ENCODE assay signal across 10 mouse cellular contexts in genomic region chr2:73428803-73429468, GRCm38 (mm10). TPM values are rescaled to one million over a fixed set of nuclear protein-coding genes. Genes with fewer than 3 reads are reported as not detected.
DNase-seq lines count a peak whose midpoint lies in the region; ATAC-seq and TF ChIP-seq lines count a peak whose summit lies in the region.
"Had no signal": no experiment of that assay in that cellular context is flagged by ENCODE, and none has a peak within 500 bp of the region (broad histone marks: within the 10 kb centered on the region; RNA-seq: fewer than 3 reads in every experiment).

No protein-coding gene starts in this region.

- H3K36me3 ChIP-seq in forebrain, postnatal 0 days (ENCODE audit: insufficient read depth), result no peaks in the 10 kb centered on the region
- H3K36me3 ChIP-seq in forebrain, embryonic 11.5 days (ENCODE audit: control insufficient read depth, insufficient read depth, low read length), result no peaks in the 10 kb centered on the region
- peaks cover 3% of the 10 kb centered on the region; the same call in 1 of the 2 replicates for H3K36me3 ChIP-seq in limb, embryonic 11.5 days (ENCODE audit: control insufficient read depth, insufficient read depth, low read length)
- H3K36me3 ChIP-seq in kidney, adult 2 months (ENCODE audit: control insufficient read depth, insufficient read depth, low read length), result no peaks in the 10 kb centered on the region

- no peak overlapping the region; the same call in 1 of the 2 replicates for H3K27ac ChIP-seq in forebrain, postnatal 0 days (ENCODE audit: low read depth, low read length)
- H3K27ac ChIP-seq in forebrain, embryonic 11.5 days (ENCODE audit: low read depth, low read length), result no peak overlapping the region
- no peak overlapping the region for H3K27ac ChIP-seq in limb, embryonic 11.5 days (replicated peaks; ENCODE audit: low read depth, low read length)
- H3K27ac ChIP-seq in kidney, adult 2 months (ENCODE audit: insufficient read depth, low read depth, low read length), result no peak overlapping the region
- H3K27ac ChIP-seq: heart, embryonic 13.5 days had no signal

- ATAC-seq in forebrain, postnatal 0 days, result peak; percentile 76
- no peak for ATAC-seq in forebrain, embryonic 11.5 days (replicated peaks; ENCODE audit: low FRiP score)
- ATAC-seq in CD4-positive, CD25-positive, alpha-beta regulatory T cell, adult 4 months, result peak; percentile 69
- no peak; the same call in 1 of the 2 replicates for ATAC-seq in limb, embryonic 11.5 days (ENCODE audit: insufficient number of reproducible peaks, low FRiP score, low TSS enrichment, low read depth)

- no peaks in the 10 kb centered on the region for H3K9me3 ChIP-seq in forebrain, postnatal 0 days (ENCODE audit: low read length)
- no peaks in the 10 kb centered on the region for H3K9me3 ChIP-seq in forebrain, embryonic 11.5 days (ENCODE audit: control insufficient read depth, low read length)
- H3K9me3 ChIP-seq in limb, embryonic 11.5 days (ENCODE audit: control insufficient read depth, low read length), result no peaks in the 10 kb centered on the region
- H3K9me3 ChIP-seq: heart, embryonic 13.5 days had no signal

- TF ChIP-seq POLR2A in kidney, adult 2 months (IDR thresholded peaks at IDR 0.05; ENCODE audit: low read depth, low read length), result no peak
- TF ChIP-seq POLR2A in lung, adult 2 months (IDR thresholded peaks at IDR 0.05; ENCODE audit: borderline replicate concordance, extremely low read depth, low read depth, low read length), result no peak

- 68% methylated on average over 21 of the region's 21 CpGs for WGBS in forebrain, postnatal 0 days
- WGBS in forebrain, embryonic 11.5 days, result 78% methylated on average over 21 of the region's 21 CpGs
- WGBS in limb, embryonic 11.5 days, result 52% methylated on average over 21 of the region's 21 CpGs
- WGBS in kidney, adult 2 months, result 66% methylated on average over 21 of the region's 21 CpGs
- 59% methylated on average over 21 of the region's 21 CpGs for WGBS in lung, adult 2 months

- no peak overlapping the region for H3K4me2 ChIP-seq in forebrain, postnatal 0 days (ENCODE audit: low read depth)
- no peak overlapping the region for H3K4me2 ChIP-seq in forebrain, embryonic 11.5 days (ENCODE audit: low read depth, low read length, severe bottlenecking)
- H3K4me2 ChIP-seq in limb, embryonic 11.5 days (ENCODE audit: low read depth, severe bottlenecking), result no peak overlapping the region; the same call in 1 of the 2 replicates
- H3K4me2 ChIP-seq: heart, embryonic 13.5 days had no signal

- peak; percentile 41 for DNase-seq in forebrain, postnatal 0 days
- no peak for DNase-seq in forebrain, embryonic 11.5 days (ENCODE audit: low spot score)
- peak; percentile 16 for DNase-seq in fat pad, adult 2 months (ENCODE audit: extremely low read depth, low read depth, low spot score)
- peak; percentile 33 for DNase-seq in limb, embryonic 11.5 days (ENCODE audit: low spot score)
- no peak for DNase-seq in cerebellum, adult 9-10 months
- no peak for DNase-seq in kidney, adult 2 months
- DNase-seq in lung, adult 2 months, result no peak

- no peak overlapping the region for H3K9ac ChIP-seq in forebrain, postnatal 0 days
- no peak overlapping the region for H3K9ac ChIP-seq in forebrain, embryonic 11.5 days (ENCODE audit: low read length)
- H3K9ac ChIP-seq in limb, embryonic 11.5 days (ENCODE audit: low read length), result no peak overlapping the region
- H3K9ac ChIP-seq: heart, embryonic 13.5 days had no signal

- no peak for TF ChIP-seq CTCF in forebrain, postnatal 0 days (IDR thresholded peaks at IDR 0.05; ENCODE audit: low read depth)
- no peak for TF ChIP-seq CTCF in kidney, adult 2 months (conservative IDR thresholded peaks at IDR 0.05; ENCODE audit: insufficient read depth, insufficient read length, low read depth, low read length)
- no peak for TF ChIP-seq CTCF in lung, adult 2 months (IDR thresholded peaks at IDR 0.05; ENCODE audit: insufficient read depth, low read length)

- H3K4me1 ChIP-seq in forebrain, postnatal 0 days (ENCODE audit: insufficient read depth), result no peaks in the 10 kb centered on the region
- H3K4me1 ChIP-seq in forebrain, embryonic 11.5 days (replicated peaks; ENCODE audit: control insufficient read depth, insufficient read depth, low read length), result no peaks in the 10 kb centered on the region; the same call in 1 of the 2 replicates
- no peaks in the 10 kb centered on the region for H3K4me1 ChIP-seq in limb, embryonic 11.5 days (ENCODE audit: control insufficient read depth, insufficient read depth, low read length)
- H3K4me1 ChIP-seq in kidney, adult 2 months (ENCODE audit: control insufficient read depth, insufficient read depth, low read length), result no peaks in the 10 kb centered on the region
- no peaks in the 10 kb centered on the region; the same call in 1 of the 2 replicates for H3K4me1 ChIP-seq in lung, adult 2 months (ENCODE audit: control insufficient read depth, insufficient read depth, low read length)
- H3K4me1 ChIP-seq: heart, embryonic 13.5 days had no signal

- no peaks in the 10 kb centered on the region for H3K27me3 ChIP-seq in forebrain, postnatal 0 days (ENCODE audit: insufficient read depth, low read length)
- no peaks in the 10 kb centered on the region for H3K27me3 ChIP-seq in forebrain, embryonic 11.5 days (ENCODE audit: control insufficient read depth, insufficient read depth, low read length)
- H3K27me3 ChIP-seq in limb, embryonic 11.5 days (ENCODE audit: control insufficient read depth, insufficient read depth, low read length), result no peaks in the 10 kb centered on the region
- H3K27me3 ChIP-seq in kidney, adult 2 months (replicated peaks; ENCODE audit: control insufficient read depth, insufficient read depth, low read length), result no peaks in the 10 kb centered on the region
- H3K27me3 ChIP-seq: CH12.LX; heart, embryonic 13.5 days had no signal

- no peak overlapping the region for H3K4me3 ChIP-seq in forebrain, postnatal 0 days (ENCODE audit: low read depth, low read length)
- no peak overlapping the region for H3K4me3 ChIP-seq in forebrain, embryonic 11.5 days (ENCODE audit: low read depth, low read length)
- H3K4me3 ChIP-seq in limb, embryonic 11.5 days (ENCODE audit: low read depth, low read length), result no peak overlapping the region
- H3K4me3 ChIP-seq in kidney, adult 2 months (ENCODE audit: insufficient read depth, low read depth, low read length), result no peak overlapping the region
- H3K4me3 ChIP-seq in lung, adult 2 months (replicated peaks; ENCODE audit: extremely low read depth, low read depth, low read length), result no peak overlapping the region
- H3K4me3 ChIP-seq: heart, embryonic 13.5 days had no signal

RNA-seq across cellular contexts. Expression of gene Gpr155, which starts 42.6 kb away (rescaled TPM):
- 12.5 and 20.0 TPM in 2 replicates for total RNA-seq in forebrain, postnatal 0 days (2014; rRNA removed)
- polyA plus RNA-seq in forebrain, postnatal 0 days (2015; fragmentation: Nextera tagmentation; extraction: Ambion mirVana), result 6.2 and 12.5 TPM in 2 replicates
- 2.6 and 2.7 TPM in 2 replicates for polyA plus RNA-seq in forebrain, embryonic 11.5 days (2014; fragmentation: Nextera tagmentation; extraction: Ambion mirVana)
- polyA plus RNA-seq in CD4-positive, CD25-positive, alpha-beta regulatory T cell, adult 4 months (2017; shearing (Covaris generic)), result 10 to 100 TPM; 13.4 to 22.5 TPM
- polyA plus RNA-seq in limb, embryonic 11.5 days (2014; fragmentation: Nextera tagmentation; extraction: Ambion mirVana), result 2.9 and 3.7 TPM in 2 replicates
- polyA plus RNA-seq in kidney, adult 2 months (2012; rRNA removed), result 6.2 and 9.1 TPM in 2 replicates
- polyA plus RNA-seq in lung, adult 2 months (2012; rRNA removed), result 16.4 and 20.8 TPM in 2 replicates

Comparison
In these comparisons a context has a peak if more than half of its experiments do, and no peak if none do; other contexts are left out.
1. ATAC-seq: peak in forebrain, postnatal 0 days (single experiment) and CD4-positive, CD25-positive, alpha-beta regulatory T cell, adult 4 months (single experiment); none in forebrain, embryonic 11.5 days (single experiment) and limb, embryonic 11.5 days (single experiment).
2. DNase-seq: peak in forebrain, postnatal 0 days (single experiment), fat pad, adult 2 months (single experiment) and limb, embryonic 11.5 days (single experiment); none in forebrain, embryonic 11.5 days (single experiment), cerebellum, adult 9-10 months (single experiment), kidney, adult 2 months (single experiment) and lung, adult 2 months (single experiment).